Mouse (Mus musculus) cortical plate, adult 2 months (tissue): ENCODE data around the gene Fbxl7.

Experiments used
- CTCF ChIP-seq: fragments of 200-500 bp; IDR thresholded peaks from 2 replicates; pipeline ENCODE4 v1.5.1; 2011; ENCODE audit warnings: mild to moderate bottlenecking, control low read depth, low read length; ENCODE audit not compliant: insufficient read depth; ENCODE audit errors: extremely low read depth
- POLR2A ChIP-seq: fragments of 200-500 bp; IDR thresholded peaks from 2 replicates; pipeline ENCODE4 v1.6.1; 2011; ENCODE audit warnings: mild to moderate bottlenecking, low read length, control low read depth; ENCODE audit not compliant: insufficient read depth; ENCODE audit errors: extremely low read depth

GRCm38 (mm10) chr15:26913427-26913826 is 18.0 kb upstream of the Fbxl7 start:
- no peak for TF ChIP-seq CTCF
- no peak for TF ChIP-seq POLR2A
